Mouse (Mus musculus) heart, embryonic 11.5 days (tissue): ENCODE measurements at regions not wholly inside any gene's neighbourhood (a gene's known extent, or its start where the extent isn't known, plus 50 kb on each side); places are given as distances from the start of the nearest gene placed in this dataset.

Experiments used
- ATAC-seq: fragments of 200-750 bp; cut with Nextera tagmentation; replicated peaks from 2 replicates; pipeline ENCODE4 v1.8.0; 2017; ENCODE audit warnings: moderate library complexity; ENCODE audit not compliant: insufficient number of reproducible peaks, low FRiP score, low TSS enrichment
- H3K27ac ChIP-seq: fragments of 300-500 bp; sonication (generic); 2 replicates; pipeline ENCODE4 v1.5.1; 2014; ENCODE audit warnings: mild to moderate bottlenecking, low read depth, low read length
- H3K27me3 ChIP-seq: fragments of 300-500 bp; sonication (generic); 2 replicates; pipeline ENCODE4 v1.6.1; 2014; ENCODE audit warnings: mild to moderate bottlenecking, low read length, mixed read lengths; ENCODE audit not compliant: control insufficient read depth, insufficient read depth
- H3K36me3 ChIP-seq: fragments of 300-500 bp; sonication (generic); 2 replicates; pipeline ENCODE4 v1.6.1; 2014; ENCODE audit warnings: mild to moderate bottlenecking, low read length, moderate library complexity, mixed read lengths; ENCODE audit not compliant: control insufficient read depth, insufficient read depth
- H3K4me1 ChIP-seq: fragments of 300-500 bp; sonication (generic); 2 replicates; pipeline ENCODE4 v1.6.1; 2014; ENCODE audit warnings: low read length; ENCODE audit not compliant: control insufficient read depth, insufficient read depth
- H3K4me2 ChIP-seq: fragments of 300-500 bp; sonication (generic); 2 replicates; pipeline ENCODE4 v1.6.1; 2014; ENCODE audit warnings: mild to moderate bottlenecking, moderate library complexity
- H3K4me3 ChIP-seq: fragments of 300-500 bp; sonication (generic); 2 replicates; pipeline ENCODE4 v1.5.1; 2014; ENCODE audit warnings: low read depth, low read length
- H3K9ac ChIP-seq: fragments of 300-500 bp; sonication (generic); 2 replicates; pipeline ENCODE4 v1.6.1; 2014; ENCODE audit warnings: mild to moderate bottlenecking, low read depth, low read length, moderate library complexity
- H3K9me3 ChIP-seq: fragments of 300-500 bp; sonication (generic); replicated peaks from 2 replicates; pipeline ENCODE4 v1.6.1; 2016; ENCODE audit warnings: low read length; ENCODE audit not compliant: control insufficient read depth
- WGBS: fragments of 180-500 bp; shearing (Covaris S2); extraction: QIAGEN DNeasy Blood & Tissue Kit; methylation state at CpG from one replicate; pipeline ENCODE4 v1.1.7; 2014; ENCODE audit not compliant: insufficient replicate concordance; 5-methylcytosine and 5-hydroxymethylcytosine counted together

DNA sequence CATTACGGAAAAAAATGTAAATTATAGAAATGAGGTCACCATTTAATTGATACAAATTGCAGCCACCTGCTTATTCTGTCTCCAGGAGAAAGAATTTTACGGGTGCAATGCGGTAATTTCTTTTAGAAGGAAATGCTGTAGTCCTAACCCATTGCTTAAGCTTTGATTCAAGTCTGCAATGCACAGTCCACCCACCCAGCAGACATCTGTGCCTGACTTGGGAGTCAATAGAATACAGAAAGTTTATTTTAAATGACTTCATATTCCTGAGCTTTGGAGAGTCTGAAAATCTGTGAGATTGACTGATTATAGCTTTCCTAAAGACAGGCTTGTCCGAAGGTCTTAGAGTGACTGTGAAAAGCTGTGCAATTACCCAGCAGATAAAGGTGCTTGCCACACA is 693.8 kb upstream of the Tmem132c start:
- no peak for ATAC-seq
- Histone ChIP-seq H3K9me3 (no peaks in the 10 kb centered on the region), H3K9ac (no peak overlapping the region), H3K4me2 (no peak overlapping the region), H3K4me3 (no peak overlapping the region), H3K27me3 (no peaks in the 10 kb centered on the region), H3K27ac (no peak overlapping the region), H3K4me1 (no peaks in the 10 kb centered on the region), H3K36me3 (no peaks in the 10 kb centered on the region)
- 81% methylated on average over 4 of the region's 4 CpGs for WGBS

DNA sequence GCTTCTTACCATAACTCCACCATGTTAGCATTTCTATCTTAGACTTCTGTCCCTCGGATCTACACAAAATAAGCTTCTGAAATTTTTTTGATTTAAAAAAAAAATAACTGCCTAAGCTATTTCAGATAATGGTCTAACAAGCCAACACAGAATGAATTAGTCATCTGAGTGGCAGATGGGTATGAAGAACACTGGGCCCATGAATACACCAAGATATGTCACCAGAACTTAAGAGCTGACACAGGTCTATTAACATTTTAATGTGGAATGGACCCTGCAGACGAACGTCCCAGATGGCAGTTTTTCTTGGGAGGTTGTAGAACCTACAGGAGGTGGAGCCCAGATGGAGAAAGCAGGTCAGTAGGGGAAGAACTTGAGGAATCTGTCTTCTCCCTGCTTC is 689.9 kb upstream of the Tmem132c start:
- no peak for ATAC-seq
- Histone ChIP-seq H3K27ac (no peak overlapping the region), H3K9me3 (no peaks in the 10 kb centered on the region), H3K4me3 (no peak overlapping the region), H3K4me1 (no peaks in the 10 kb centered on the region), H3K9ac (no peak overlapping the region), H3K27me3 (no peaks in the 10 kb centered on the region), H3K4me2 (no peak overlapping the region), H3K36me3 (no peaks in the 10 kb centered on the region)
- WGBS = 61% methylated on average over 3 of the region's 3 CpGs

DNA sequence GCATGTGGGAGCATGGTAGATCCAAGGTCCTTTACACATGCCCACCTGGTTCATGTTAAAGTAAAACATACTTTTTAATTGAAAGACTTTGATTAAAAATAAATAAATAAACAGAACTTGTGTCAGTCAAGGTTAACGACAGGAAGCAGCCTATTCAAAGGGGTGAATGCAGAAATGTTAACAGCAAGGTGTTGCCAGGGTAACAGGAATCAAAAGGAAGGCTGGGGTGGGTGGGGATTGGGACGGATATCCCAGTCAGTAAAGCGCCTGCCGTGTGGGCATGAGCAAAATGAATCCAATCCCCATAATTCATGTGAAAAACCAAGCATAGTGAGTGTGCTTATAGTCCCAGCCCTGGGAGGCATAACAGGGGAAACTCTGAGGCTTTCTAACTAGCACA is 682.6 kb upstream of the Tmem132c start:
- Histone ChIP-seq H3K9me3 (no peaks in the 10 kb centered on the region), H3K4me2 (no peak overlapping the region), H3K27me3 (no peaks in the 10 kb centered on the region), H3K9ac (no peak overlapping the region), H3K4me1 (no peaks in the 10 kb centered on the region), H3K27ac (no peak overlapping the region), H3K36me3 (no peaks in the 10 kb centered on the region), H3K4me3 (no peak overlapping the region)
- WGBS = 64% methylated on average over 4 of the region's 4 CpGs
- no peak for ATAC-seq

DNA sequence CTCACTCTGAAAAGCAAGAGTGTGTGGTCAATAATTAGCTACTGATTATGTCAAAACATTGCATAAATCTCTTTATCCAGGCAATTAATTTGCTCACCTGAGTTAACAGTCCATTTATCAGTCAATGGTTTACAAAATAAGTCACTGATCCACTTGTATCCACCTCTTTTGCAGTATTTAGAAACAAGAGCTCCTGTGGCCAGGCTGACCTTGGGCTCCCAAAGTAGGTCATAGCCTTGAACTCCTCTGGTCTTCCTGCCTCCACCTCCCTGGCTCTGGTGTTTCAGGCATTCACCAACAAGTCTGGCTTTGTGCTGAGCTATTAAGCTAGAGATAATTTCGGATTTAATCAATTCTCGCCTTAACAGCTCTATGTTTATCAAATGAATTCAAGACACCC is 675.8 kb upstream of the Tmem132c start:
- no peaks in the 10 kb centered on the region for H3K4me1 ChIP-seq
- no peak for ATAC-seq
- no peak overlapping the region for H3K4me3 ChIP-seq
- no peak overlapping the region for H3K4me2 ChIP-seq
- no peak overlapping the region for H3K27ac ChIP-seq
- H3K36me3 ChIP-seq = no peaks in the 10 kb centered on the region
- no peaks in the 10 kb centered on the region for H3K27me3 ChIP-seq
- WGBS = 75% methylated on average over 2 of the region's 2 CpGs
- H3K9me3 ChIP-seq = no peaks in the 10 kb centered on the region
- H3K9ac ChIP-seq = no peak overlapping the region

DNA sequence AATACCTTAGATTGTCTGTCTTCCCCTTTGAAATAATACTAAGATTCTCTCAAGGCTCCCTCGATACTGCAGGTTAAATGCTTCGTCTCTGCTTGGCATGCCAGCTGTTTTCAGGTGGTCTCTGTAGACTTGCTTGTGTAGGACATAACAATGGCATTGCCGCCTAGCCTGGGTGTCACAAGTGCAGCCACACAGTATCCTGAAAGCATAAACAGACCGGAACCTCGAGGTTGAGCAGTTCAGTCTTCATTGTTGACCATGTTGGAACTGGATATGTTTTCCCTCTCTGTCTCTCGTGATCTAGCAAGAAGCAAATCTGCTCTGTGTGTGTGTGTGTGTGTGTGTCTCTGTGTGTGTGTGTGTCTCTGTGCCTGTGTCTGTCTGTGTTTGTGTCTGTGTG is 675.4 kb upstream of the Tmem132c start:
- Histone ChIP-seq H3K4me2 (no peak overlapping the region), H3K36me3 (no peaks in the 10 kb centered on the region)
- 72% methylated on average over 6 of the region's 6 CpGs for WGBS

DNA sequence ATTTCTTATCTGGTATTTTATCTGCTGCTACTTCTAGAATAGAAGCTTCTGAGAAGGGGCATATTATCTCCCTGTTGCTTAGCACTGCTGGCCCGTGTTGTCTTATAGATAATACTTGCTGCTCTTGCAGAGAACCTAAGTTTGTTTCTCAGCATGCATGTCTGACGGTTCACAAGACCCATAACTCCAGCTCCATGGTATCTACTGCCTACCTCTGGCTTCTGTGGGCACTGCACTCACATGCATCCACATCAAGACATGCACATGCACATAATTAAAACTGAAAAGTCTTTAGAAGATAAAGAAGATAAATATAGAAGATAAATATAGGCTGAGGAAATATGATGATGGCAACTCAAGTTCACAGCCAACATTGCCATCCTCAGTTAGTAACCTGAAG is 667.8 kb upstream of the Tmem132c start:
- Histone ChIP-seq H3K27me3 (no peaks in the 10 kb centered on the region), H3K4me3 (no peak overlapping the region), H3K4me1 (no peaks in the 10 kb centered on the region), H3K9me3 (0 out of 2 replicates have a peak, but pooled peaks cover 4% of the 10 kb centered on the region), H3K36me3 (no peaks in the 10 kb centered on the region), H3K4me2 (no peak overlapping the region), H3K9ac (no peak overlapping the region), H3K27ac (no peak overlapping the region)
- WGBS = 58% methylated on average over 2 of the region's 2 CpGs
- no peak for ATAC-seq

More for the DNA sequence above, 675.4 kb upstream of the Tmem132c start:
- Histone ChIP-seq H3K9me3 (no peaks in the 10 kb centered on the region), H3K27me3 (no peaks in the 10 kb centered on the region), H3K9ac (no peak overlapping the region), H3K4me1 (no peaks in the 10 kb centered on the region), H3K27ac (no peak overlapping the region), H3K4me3 (no peak overlapping the region)
- ATAC-seq = no peak

DNA sequence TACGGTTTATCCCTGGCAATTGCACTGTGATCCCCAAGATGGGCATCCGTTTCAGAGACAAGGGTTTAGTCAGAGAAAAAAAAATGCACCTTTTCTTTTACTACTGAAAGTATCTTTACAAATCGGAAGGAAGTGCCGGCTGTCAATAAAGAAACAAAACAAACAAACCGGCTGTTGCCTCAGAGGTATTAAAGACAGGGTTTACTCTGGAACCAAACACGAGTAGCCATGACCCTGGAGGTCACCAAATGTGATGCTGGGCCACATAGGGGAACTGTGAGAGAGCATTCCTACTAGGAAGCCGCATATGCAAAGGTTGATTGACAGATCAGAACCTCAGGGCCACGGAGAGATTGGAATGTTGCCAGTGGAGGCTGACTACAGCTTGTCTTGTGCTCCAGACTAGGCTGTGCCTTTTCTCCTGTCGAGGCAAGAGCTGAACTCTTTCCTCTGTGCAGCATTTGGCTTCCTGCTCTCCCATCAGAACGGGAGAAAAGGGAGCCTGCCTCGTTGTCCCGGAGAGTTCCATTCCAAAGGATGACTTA is 643.8 kb upstream of the Tmem132c start:
- Histone ChIP-seq H3K9me3 (peaks cover 5% of the 10 kb centered on the region; the same call in 1 of the 2 replicates), H3K36me3 (no peaks in the 10 kb centered on the region), H3K27me3 (no peaks in the 10 kb centered on the region), H3K27ac (no peak overlapping the region), H3K4me1 (no peaks in the 10 kb centered on the region), H3K4me3 (no peak overlapping the region), H3K9ac (no peak overlapping the region), H3K4me2 (no peak overlapping the region)
- ATAC-seq = no peak
- WGBS = 66% methylated on average over 12 of the region's 12 CpGs

DNA sequence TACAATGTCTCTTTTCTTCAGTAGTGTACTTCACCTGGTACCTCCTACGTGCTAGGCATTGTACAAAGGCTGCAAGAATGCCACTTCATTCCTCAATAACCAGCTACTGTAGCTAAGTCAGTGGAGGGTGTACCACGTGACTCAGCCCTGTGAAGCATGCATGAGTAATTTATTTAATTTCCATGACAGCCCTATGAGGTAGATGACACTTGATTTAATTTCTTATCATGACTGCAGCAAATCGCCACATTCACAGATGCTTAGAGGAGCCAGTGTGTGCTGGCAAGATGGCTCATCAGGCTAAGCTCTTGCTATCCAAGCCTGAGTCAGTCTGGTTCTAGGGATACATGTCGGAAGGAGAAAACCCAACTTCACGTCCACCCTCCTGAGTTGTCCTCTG is 642.0 kb upstream of the Tmem132c start:
- ATAC-seq = no peak
- WGBS = 77% methylated on average over 5 of the region's 5 CpGs
- Histone ChIP-seq H3K4me1 (no peaks in the 10 kb centered on the region), H3K4me3 (no peak overlapping the region), H3K9me3 (peaks cover 5% of the 10 kb centered on the region; the same call in 1 of the 2 replicates), H3K27me3 (no peaks in the 10 kb centered on the region), H3K9ac (no peak overlapping the region), H3K4me2 (no peak overlapping the region), H3K27ac (no peak overlapping the region), H3K36me3 (no peaks in the 10 kb centered on the region)

DNA sequence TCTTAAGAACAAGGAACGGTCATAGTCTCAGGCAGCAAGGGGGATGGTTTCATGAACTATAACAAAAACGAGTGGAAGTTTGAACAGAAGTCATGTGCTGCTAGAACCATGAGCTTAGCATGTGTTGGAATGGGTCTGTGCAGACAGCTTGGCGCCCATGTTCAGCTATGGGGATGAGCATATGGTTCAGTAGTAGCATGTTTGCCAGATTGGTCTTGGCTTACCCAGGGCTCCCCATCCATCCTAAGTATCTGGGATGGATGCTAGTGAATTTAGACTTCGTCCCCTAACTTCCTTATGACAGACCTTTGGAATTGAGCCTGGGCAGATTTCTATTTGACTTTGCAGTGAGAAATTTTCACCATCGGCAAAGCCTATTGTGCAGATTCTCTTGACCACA is 634.9 kb upstream of the Tmem132c start:
- WGBS = 66% methylated on average over 5 of the region's 5 CpGs
- Histone ChIP-seq H3K4me2 (no peak overlapping the region), H3K27ac (no peak overlapping the region), H3K36me3 (no peaks in the 10 kb centered on the region), H3K4me3 (no peak overlapping the region), H3K9ac (no peak overlapping the region), H3K27me3 (no peaks in the 10 kb centered on the region), H3K4me1 (no peaks in the 10 kb centered on the region), H3K9me3 (no peaks in the 10 kb centered on the region; the same call in 1 of the 2 replicates)
- no peak for ATAC-seq
